Mouse (Mus musculus) spleen, adult 18-20 months (tissue): Measurements from ENCODE around the gene Swi5.

ENCODE experiments used
- DNase-seq, 2 experiments: peaks; one replicate each; pipeline ENCODE4 v3.0.0; 2022; ENCODE audit warnings: mixed read lengths in 2 of 2

Swi5 gene

DNA sequence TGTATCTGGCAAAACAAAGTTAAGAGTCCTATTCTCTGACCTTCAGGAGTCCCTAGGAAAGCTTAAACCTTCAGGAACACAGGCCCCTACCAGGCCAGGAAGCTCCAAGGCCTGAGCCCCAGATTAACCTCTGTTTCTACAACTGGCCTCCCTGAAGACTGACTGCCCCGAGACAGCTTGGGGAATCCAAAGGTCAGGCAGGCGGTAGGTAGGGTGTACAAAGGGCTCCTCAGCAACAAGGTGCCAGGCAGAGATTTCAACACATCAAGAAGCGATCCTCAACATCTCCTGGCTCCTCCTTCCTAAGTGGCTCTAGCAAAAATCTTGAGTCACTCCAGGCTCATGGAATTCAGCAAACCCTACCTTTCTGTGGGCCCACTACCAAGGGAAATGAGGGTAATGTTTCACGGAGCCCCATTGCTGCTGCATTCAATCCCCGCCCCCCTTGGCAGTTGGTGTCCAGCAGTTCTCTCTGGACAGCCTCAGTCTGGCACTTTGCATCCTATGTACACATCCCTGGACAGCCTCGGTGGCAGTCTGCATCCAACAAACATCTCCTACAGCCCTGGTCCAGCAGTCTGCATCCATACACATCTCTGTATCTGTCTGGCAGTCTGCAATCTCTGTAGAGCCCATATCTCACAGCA is 28.9 kb downstream of the Swi5 start:
- no peak for DNase-seq

DNA sequence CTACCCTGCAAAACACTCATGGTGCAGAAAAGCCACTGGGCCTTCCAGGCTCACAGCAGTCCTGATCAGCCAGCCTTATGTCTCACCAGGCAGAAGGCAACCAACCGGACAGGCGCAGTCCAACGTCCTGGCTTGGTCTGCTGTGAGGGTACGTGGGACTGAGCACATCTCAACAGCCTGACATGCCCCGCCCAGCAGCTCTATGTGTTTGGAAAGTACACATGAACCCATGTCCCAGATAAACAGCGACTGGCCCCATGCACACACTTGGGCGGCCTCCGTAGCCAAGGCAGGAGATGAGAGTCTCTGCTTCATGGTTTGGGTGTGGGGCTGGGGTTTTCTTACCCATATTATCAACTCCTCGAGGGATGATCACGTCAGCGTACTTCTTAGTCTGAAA is 31.6 kb downstream of the Swi5 start:
- DNase-seq: no peak

DNA sequence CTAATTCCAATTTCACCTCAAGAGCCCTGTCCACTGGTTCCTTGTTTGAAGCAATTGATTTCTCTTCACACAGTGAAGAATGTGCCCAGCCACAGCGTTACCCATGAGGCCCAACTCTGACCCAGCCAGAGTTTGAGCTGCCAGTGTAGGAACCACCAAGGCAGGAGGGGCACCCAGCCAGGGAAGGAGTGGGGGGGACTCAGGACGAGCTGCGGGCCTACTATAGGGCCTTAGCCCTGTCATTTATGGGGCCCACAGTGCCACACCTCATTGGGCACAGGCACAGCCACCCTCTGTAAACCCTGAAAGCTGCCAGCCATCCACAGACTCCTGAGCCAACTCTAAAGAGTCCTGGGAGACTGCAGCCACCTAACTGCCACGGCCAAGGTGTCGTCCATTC is 33.3 kb downstream of the Swi5 start:
- no peak for DNase-seq

DNA sequence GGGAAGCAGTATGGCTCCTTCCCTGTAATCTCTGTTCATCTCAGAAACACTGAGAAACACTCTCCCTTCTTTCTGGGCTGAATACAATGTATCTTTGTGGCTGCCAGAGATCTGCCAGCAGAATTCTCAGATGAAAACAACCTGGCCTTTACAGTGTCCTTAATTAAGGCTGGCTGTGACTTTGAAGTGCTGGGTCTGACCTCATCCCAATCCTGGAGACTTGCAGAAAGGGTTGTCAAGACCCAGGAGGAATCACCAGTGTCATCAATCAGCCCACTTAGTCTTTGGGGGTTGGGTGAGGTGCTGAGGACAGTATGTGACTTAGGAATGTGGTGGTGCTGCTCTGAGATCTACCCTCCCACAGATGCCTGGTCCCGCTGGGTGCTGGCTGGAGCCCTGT is 34.5 kb downstream of the Swi5 start:
- no peak for DNase-seq

DNA sequence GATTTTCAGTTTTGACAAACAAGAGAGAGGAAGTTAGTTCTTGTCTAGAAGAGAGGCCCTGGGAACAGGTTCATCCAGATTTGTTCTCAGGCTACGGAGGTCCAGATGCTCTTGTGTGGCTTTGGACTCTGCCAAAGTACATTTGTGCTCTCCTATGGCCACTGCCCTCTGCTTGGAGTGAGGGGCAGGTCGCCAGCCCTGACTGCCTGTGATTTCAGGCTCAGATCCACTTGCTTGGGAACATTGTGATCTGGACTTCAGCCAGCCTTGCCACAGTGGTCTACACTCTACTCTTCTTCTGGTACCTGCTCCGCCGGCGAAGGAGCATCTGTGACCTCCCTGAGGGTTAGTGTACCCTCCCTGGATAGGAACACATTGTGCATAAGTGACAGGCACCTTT is 35.2 kb downstream of the Swi5 start:
- no peak for DNase-seq

DNA sequence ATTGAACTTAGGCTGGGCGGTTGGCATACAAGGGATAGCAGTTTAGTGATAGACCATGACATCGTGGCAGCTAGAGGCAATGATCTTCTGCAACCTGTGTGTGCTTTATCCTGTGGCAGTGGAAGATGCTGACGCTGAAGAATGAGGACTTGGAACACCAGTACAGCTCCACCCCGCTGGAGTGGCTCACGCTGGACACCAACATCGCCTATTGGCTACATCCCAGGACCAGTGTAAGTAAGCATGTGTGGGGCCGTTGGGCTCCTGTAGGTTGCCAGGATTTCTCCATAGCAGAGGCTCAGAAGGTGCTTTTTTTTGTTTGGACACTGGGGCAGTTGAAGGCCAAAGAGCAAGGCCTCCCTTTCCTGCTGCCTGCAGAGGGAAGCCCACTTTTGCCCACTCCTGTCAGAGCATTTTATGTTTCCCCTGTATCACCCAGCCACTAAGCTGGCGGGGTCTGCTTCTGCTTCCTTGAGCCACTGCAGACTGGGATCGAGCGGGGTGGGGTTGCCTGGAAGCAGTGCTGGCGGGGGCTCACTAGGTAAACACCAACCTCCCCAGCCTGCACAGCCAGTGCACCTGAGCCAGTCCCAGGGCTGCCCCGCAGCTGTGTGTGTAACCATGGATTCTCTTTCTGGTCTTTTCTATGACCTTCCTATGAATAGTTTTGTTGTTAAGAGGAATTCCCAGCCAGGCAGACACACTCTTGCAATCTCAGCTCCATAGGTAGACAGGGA is 35.9 kb downstream of the Swi5 start:
- DNase-seq: no peak

DNA sequence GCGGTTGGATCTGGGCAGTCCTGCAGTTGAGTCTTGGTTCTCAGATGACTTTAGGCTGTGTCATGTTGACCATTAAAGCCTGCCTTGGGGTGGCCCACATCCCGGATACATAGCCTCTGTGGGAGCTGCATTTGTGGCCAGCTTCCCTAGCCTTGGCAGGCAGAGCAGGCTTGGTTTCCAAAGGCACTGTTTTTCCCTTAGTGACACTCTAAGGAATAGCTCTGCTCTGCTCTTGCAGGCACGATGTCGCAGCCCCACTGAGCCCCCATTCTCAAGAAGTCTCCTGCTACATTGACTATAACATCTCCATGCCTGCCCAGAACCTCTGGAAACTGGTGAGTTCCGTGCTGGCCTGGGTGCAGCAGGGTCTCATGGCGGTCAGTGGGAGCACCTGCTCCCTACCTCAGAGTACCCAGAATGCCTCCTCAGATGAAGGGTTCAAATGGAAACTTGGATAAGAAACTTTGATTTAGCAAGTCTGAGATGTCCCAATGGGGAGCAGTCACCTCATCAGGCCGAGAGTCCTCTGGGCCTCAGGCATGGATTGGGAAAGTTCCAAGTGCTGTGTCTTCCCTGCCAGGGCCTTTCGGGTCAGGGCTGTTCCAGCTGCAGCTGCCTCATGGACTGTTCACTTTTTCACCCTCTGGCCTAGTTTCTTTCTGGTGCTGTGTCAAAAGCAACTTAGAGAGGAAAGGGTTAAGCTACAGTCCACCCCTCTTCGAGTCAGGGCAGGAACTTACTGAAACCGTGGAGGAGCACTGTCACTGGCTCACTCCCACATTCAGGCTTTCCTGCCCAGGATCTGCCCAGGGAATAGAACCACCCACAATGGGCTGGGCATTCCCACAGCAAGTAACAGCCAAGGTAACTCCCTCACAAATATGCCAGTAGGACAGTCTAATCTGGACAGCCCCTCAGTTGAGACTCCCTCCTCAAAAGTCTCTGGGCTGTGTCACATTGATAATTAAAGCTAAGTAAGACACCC is 39.2 kb downstream of the Swi5 start:
- no peak for DNase-seq

DNA sequence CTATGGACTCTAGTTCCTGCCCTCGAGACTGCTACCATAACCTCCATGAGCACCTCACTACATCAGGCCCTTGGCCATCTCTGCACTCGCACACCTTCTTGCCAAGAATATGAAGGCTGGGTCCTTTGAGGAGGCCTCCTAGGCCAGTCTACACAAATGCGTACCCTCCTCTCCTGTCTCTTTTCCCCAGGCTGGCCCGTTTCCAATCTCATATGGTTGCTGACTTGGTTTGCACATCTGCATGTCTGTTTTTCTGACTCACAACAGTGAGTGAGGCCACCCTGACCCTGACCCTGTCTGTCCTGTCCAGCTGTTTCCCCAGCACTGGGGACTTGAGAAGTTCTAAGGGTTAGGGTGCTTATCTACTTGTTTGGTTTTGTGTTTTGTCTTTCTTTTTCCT is 41.1 kb downstream of the Swi5 start:
- DNase-seq: no peak

DNA sequence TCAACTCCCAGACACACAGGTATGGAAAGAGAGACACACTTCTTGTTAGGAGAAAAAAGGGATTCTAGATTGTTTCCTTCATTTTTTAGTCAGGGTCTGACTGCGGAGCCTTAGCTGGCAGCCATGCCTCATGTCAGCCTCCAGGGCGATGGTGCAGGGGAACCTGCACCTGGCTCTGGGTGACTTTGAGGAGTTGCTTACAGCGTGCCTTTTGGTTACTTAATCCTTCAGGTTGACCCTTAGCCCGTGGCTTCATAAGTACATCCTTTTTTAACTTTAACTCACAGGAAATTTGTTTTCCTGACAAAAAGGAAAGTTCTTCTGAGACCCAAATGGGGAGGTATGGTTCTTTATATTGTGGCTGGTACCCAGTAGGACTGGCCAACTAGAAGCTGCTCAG is 44.9 kb downstream of the Swi5 start:
- no peak for DNase-seq

DNA sequence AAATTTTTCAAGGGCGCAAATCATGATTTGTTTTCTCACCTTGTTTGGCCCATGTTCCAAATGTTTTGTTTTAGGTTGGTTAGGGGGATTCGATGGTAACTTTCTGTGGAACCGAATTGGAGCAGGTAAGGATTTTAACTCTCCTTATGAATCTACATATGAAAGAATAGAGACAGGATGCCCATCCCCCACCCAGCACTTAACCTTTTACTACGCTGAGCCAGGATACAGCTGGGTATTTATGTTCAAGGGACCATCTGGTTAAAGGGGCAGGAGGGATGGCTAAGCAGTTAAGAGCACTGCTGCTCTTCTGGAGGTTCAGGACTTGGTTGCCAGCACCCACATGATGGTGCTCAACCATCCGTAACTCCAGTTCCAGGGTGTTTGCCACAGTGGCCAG is 47.3 kb downstream of the Swi5 start:
- DNase-seq: no peak

DNA sequence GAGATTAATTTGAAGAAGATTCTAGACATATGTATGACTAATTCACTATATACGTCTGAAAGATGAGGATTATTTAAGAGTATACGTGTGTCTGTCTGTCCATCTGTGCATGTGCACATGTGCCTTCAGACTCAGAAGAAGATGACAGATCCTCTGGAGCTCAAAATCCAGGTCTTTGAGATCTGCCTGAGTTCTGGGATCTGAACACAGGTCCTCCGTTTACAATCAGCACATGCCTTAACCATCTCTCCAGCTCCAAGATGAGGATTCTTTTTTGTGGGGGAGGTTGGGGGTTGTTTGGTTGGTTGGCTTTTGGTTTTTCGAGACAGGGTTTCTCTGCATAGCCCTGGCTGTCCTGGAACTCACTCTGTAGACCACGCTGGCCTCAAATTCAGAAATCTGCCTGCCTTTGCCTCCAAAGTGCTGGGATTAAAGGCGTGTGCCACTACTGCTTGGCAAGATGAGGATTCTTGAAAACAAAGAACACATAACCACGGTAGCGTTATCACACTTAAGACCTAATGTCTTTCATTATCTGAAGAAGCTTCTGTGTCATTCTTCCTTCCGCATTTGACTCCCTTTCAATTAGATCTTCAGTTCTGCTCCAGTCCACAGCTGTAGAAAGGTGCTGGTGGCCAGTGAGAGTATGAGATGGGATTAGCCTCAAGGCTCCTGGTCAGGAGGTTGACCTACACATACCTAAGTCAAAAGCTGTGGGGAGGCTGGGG is 49.0 kb downstream of the Swi5 start:
- no peak for DNase-seq

DNA sequence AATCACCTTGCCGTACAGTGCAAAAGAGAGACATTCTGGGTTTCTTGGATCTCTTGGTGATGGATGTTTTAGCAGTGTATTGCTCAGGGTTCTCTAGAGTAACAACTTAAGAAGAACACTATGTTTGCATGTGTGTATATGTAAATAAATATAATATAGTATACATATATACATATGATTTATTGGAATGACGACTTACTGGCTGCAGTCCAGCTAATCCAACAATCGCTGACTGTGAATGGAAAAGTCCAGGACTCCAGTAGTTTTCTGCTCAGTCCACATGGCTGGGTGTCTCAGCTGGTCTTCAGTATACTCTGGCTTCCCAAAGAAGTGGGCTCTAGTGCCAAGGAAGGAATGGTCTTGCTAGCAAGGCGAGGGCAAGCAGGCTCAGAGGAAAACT is 50.3 kb downstream of the Swi5 start:
- no peak for DNase-seq

DNA sequence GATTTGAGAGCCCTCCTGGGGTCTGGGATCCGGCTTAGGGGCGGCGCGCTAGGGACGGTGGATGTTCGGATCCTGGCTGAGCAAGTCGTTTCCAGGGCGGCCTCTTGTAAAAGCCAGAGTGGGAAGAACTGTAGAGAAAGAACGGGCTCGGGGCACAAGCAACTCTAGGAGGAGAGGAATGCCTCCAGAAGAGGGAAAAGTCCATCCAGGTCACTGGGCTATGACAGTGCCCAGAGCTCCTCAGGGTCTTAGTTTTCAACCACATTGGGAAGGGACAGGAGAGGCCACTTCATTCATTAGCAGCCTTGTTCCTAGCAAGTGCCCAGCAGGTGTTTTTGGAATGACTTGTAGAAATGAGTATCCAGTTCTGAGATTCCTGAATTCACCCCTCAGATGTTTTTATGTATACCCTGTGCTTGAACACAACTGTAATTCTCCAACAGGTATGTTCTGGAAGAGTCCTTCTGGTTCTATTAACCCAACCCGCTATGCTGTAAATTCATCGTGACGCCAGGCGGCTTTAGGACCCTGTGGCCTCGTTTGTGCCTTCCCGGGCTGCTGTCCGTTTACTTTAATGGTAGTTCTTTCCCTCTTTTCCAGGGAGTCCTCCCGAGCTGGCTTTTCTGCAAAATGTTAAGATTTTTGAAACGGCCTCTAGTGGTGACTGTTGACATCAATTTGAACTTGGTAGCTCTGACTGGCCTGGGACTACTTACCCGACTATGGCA is 51.0 kb downstream of the Swi5 start:
- peak in 1 of 2 experiments; percentile 37 for DNase-seq

DNA sequence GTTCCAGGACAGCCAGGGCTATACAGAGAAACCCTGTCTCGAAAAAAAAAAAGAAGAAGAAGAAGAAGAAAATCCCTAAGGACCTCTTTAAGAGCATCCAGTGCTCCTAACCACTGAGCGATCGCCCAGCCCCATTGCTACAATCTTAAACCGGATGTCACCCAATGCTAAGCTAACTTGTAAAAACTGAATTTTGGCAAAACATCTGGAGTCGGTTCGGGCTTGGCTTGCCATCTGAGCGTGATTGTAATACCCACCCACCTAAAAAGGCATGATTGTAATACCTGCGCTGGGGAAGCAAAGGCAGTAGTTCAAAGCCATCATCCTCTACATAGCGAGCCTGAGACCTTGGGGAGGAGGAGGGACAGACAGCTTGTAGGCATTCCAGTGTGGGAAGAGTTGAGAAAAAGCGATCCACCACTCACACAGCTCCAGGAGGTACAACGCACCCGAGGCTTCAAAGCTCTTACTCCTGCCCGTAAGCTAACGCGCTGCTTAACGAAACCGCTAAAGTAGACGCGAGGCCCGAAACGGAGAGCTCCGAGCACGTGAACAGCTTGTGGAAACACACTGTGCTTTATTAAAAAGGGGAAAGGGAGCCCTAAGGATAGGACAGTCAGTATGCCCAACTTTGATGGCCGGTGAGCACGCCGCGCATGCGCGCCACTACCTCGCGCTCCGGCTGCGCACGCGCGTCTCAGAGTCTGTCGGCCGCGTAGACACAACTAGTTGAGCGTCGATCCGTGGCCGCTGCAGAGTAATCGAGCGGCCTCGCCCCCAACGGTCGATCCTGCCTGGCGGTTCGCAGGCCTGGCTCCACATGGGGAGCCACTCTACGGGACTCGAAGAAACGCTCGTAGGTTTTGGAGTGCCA is 51.8 kb downstream of the Swi5 start, which contains the start of gene Pomt1:
Gene Pomt1, plus strand, starts transcription at position 705 of the 874 bp plus-strand sequence.
- DNase-seq: peak; percentile 82 to 85

DNA sequence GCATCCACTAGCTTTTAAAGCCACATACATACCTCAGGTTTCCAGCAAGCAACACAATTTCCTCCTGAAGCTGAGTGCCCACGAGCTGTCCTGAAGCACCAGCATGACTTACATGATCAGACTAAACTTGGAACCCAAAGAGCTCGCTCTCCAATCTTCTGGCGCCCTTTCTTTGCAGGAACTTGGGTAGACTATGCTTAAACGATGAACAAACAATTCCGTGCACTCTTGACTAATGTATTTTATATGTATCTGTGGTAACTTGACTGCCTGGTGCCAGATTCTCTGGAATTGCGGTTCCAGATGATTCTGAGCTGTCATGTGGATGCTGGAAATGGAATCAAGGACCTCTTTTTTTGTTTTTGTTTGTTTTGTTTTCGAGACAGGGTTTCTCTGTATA is 52.4 kb downstream of the Swi5 start:
- DNase-seq: no peak
